Mouse (Mus musculus) ES-Bruce4 (cell line): Measurements from ENCODE around the gene Sox30. TPM values are rescaled to one million over a fixed set of nuclear protein-coding genes. Genes with fewer than 3 reads are reported as not detected.
A peak's percentile ranks its signal among the peaks of the same experiment; 100 is the strongest.

Experiments
- H3K27ac ChIP-seq: 2 replicates; pipeline ENCODE4 v1.5.1; 2012; ENCODE audit warnings: low read length, inconsistent platforms; ENCODE audit not compliant: insufficient read depth
- H3K27me3 ChIP-seq: 2 replicates; pipeline ENCODE4 v1.6.1; 2012; ENCODE audit warnings: mild to moderate bottlenecking, low read length, inconsistent platforms; ENCODE audit not compliant: control insufficient read depth, poor library complexity, insufficient read depth, severe bottlenecking
- H3K36me3 ChIP-seq: 2 replicates; pipeline ENCODE4 v1.6.1; 2012; ENCODE audit warnings: inconsistent platforms, mild to moderate bottlenecking, low read length, moderate library complexity; ENCODE audit not compliant: control insufficient read depth, poor library complexity, insufficient read depth, severe bottlenecking
- H3K4me1 ChIP-seq: one replicate; pipeline ENCODE4 v1.8.1; 2011; ENCODE audit warnings: low read length; ENCODE audit not compliant: control insufficient read depth, insufficient read depth
- H3K4me3 ChIP-seq: 2 replicates; pipeline ENCODE4 v1.5.1; 2011; ENCODE audit warnings: low read depth, mild to moderate bottlenecking, low read length
- H3K9ac ChIP-seq: 2 replicates; pipeline ENCODE4 v1.6.1; 2012; ENCODE audit warnings: low read depth, mild to moderate bottlenecking, inconsistent platforms; ENCODE audit not compliant: poor library complexity, severe bottlenecking
- H3K9me3 ChIP-seq: replicated peaks from 2 replicates; pipeline ENCODE4 v1.6.1; 2012; ENCODE audit warnings: mild to moderate bottlenecking, low read length, inconsistent platforms; ENCODE audit not compliant: control insufficient read depth, poor library complexity, insufficient read depth, severe bottlenecking
- CTCF ChIP-seq: IDR thresholded peaks from one replicate; pipeline ENCODE4 v1.8.1; 2011; ENCODE audit warnings: low read depth, low read length
- EP300 ChIP-seq: IDR thresholded peaks from 2 replicates; pipeline ENCODE4 v1.6.1; 2011; ENCODE audit warnings: low read depth, low read length; ENCODE audit not compliant: insufficient read depth
- POLR2A ChIP-seq: IDR thresholded peaks from one replicate; pipeline ENCODE4 v1.8.1; 2011; ENCODE audit warnings: low read length; ENCODE audit not compliant: insufficient read depth
- polyA plus RNA-seq: library from polyadenylated mRNA; stranded (reverse); fragments of >200 nt; gene quantifications from 2 replicates; pipeline ENCODE4 v1.2.4, GENCODE M21; 2011; ENCODE audit warnings: low read depth; ENCODE audit not compliant: missing spikeins, insufficient read depth, insufficient read length

Gene Sox30
- 0.67 and 0.87 TPM in 2 replicates for polyA plus RNA-seq

DNA sequence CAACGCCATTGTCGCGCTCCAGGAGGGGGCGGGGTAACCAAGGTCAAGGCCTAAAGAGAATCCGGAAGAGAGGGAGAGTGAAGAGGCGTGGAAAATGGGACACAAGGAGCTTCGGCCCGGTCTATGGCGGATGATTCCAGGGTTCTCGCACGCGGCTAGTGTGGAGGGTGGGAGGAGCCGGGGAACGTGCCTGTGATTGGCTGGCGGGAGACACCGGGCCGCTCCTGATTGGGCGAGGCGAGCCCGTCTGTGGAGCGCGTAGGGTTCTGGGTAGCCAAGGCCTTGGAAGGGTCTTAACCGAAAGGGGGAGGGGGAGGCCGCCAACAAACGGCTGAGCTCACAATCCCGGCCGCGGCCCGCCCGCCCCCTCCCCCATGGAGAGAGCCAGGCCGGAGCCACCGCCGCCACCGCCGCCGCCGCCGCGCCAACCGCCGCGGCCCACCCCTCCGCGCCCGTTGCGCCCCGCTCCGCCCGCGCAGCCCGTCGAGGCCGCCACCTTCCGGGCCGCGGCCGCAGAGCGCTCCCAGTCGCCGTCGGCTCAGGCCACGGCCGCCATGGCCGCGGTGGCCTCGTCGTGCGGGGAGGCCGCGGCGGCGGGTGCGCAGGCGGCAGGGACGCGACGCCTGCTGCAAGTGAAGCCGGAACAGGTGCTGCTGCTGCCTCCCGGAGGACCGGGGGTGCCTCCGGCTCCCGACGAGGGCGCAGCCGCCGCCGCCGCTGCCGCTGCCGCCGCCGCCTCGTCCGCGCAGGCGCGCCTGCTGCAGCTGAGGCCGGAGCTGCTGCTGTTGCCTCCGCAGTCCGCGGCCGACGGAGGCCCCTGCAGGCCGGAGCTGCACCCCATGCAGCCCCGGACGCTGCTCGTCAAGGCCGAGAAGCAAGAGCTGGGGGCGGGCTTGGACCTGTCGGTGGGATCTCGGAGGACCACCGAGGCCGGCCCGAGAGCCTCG lies at the start of gene Sox30:
Sox30 (plus strand) TSS at position 365 of the 947 bp plus-strand sequence.
- H3K9ac ChIP-seq = peak within 1 kb of the TSS; percentile 58
- H3K9me3 ChIP-seq = peaks cover 5% of the 10 kb centered on the region
- TF ChIP-seq CTCF (no peak), EP300 (no peak), POLR2A (no peak)
- H3K4me3 ChIP-seq = peak within 1 kb of the TSS; percentile 41
- no peaks in the 10 kb centered on the region for H3K4me1 ChIP-seq
- no peaks in the 10 kb centered on the region; the same call in 1 of the 2 replicates for H3K27me3 ChIP-seq
- no peaks in the 10 kb centered on the region for H3K36me3 ChIP-seq
- H3K27ac ChIP-seq = no peak within 1 kb of the TSS

DNA sequence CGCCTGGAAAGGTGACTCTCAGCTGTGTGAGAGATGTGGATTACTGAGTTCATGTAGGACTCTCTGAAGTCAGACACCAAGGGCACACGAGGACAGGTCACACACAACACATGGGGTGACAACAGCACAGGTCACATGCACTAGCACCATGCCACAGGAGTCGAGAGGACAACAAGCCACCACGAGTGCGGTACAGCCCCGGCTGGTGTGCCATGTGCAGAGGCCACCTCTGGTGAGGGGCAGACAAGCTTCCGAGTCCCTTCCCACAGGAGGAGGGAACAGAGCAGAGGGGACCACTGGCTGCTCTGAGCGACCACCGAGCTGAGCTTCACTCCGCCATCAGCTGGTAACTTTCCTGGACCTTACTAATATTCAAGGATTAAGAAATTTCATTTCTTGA lies 47.3 kb upstream of the Sox30 start:
- no peak for TF ChIP-seq CTCF
- peaks cover 7% of the 10 kb centered on the region for H3K36me3 ChIP-seq
- no peaks in the 10 kb centered on the region for H3K27me3 ChIP-seq
- no peak overlapping the region for H3K9ac ChIP-seq
- no peak overlapping the region for H3K27ac ChIP-seq
- no peaks in the 10 kb centered on the region for H3K9me3 ChIP-seq
- no peak overlapping the region for H3K4me3 ChIP-seq
- H3K4me1 ChIP-seq = no peaks in the 10 kb centered on the region

- H3K9ac ChIP-seq = no peak overlapping the region
- no peaks in the 10 kb centered on the region for H3K27me3 ChIP-seq
- H3K36me3 ChIP-seq = peaks cover 7% of the 10 kb centered on the region
- no peaks in the 10 kb centered on the region for H3K4me1 ChIP-seq
- H3K27ac ChIP-seq = no peak overlapping the region
- no peaks in the 10 kb centered on the region for H3K9me3 ChIP-seq
- no peak for TF ChIP-seq CTCF
- no peak for TF ChIP-seq POLR2A
- TF ChIP-seq EP300 = no peak
- H3K4me3 ChIP-seq = no peak overlapping the region
These were observed 42.6 kb upstream of the Sox30 start for GRCm38 (mm10) chr11:45937478-45937877.

DNA sequence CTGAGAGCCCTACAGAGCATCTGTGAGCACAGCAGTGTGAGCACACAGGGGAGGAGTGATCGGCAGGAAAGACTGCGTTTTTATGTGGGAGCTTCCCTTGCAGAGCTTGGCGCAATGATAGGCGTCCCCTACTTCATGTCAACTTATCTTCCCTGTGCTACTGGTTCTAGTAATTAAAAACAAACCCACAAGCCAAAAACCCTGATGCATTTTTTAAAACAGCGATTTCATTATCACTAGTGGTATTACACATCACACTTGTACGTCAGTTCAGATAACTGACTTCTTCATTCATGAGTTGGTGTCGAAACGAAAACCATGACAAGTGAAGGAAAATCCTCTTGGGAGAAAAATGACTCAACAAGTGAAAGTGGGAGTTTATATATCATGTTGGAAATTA lies 41.2 kb upstream of the Sox30 start:
- no peak overlapping the region for H3K27ac ChIP-seq
- no peaks in the 10 kb centered on the region for H3K27me3 ChIP-seq
- H3K9ac ChIP-seq = no peak overlapping the region
- H3K4me1 ChIP-seq = no peaks in the 10 kb centered on the region
- peaks cover 3% of the 10 kb centered on the region for H3K36me3 ChIP-seq
- H3K9me3 ChIP-seq = no peaks in the 10 kb centered on the region
- no peak overlapping the region for H3K4me3 ChIP-seq
- no peak for TF ChIP-seq POLR2A
- TF ChIP-seq EP300 = no peak
- TF ChIP-seq CTCF = no peak

DNA sequence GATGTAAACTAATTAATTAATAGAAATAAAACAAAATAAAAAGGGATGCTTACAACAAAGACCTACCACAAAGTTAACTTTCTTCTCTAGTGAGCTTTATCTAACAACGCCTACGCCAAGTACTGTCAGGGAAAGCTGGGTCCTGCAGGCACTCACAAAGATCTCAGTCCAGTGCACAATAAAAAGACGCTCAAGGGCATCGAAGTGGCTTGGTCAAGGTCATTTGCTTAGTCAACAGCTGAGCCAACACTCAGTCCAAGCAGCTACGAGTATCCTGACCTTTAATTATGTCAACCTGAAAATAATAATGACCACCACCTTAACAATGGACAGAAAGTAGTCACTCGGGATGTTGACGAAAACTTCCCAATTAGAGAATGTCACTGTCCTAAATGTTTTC lies 37.8 kb upstream of the Sox30 start:
- no peak overlapping the region for H3K27ac ChIP-seq
- no peaks in the 10 kb centered on the region for H3K9me3 ChIP-seq
- no peaks in the 10 kb centered on the region for H3K4me1 ChIP-seq
- no peak overlapping the region for H3K9ac ChIP-seq
- H3K4me3 ChIP-seq = no peak overlapping the region
- TF ChIP-seq EP300 (no peak), POLR2A (no peak), CTCF (no peak)
- no peaks in the 10 kb centered on the region for H3K36me3 ChIP-seq
- H3K27me3 ChIP-seq = no peaks in the 10 kb centered on the region

- H3K9ac ChIP-seq = no peak overlapping the region
These were observed 36.9 kb upstream of the Sox30 start for GRCm38 (mm10) chr11:45943108-45943705.

More at GRCm38 (mm10) chr11:45943108-45943705, 36.9 kb upstream of the Sox30 start:
- H3K27ac ChIP-seq = no peak overlapping the region
- no peaks in the 10 kb centered on the region for H3K4me1 ChIP-seq
- H3K36me3 ChIP-seq = peaks cover 3% of the 10 kb centered on the region
- no peaks in the 10 kb centered on the region for H3K9me3 ChIP-seq
- H3K27me3 ChIP-seq = no peaks in the 10 kb centered on the region
- H3K4me3 ChIP-seq = no peak overlapping the region
- TF ChIP-seq POLR2A = no peak
